Mouse (Mus musculus): ENCODE results near the gene Utp15. TPM values are rescaled to one million over a fixed set of nuclear protein-coding genes. Genes with fewer than 3 reads are reported as not detected.

The Utp15 gene
- polyA plus RNA-seq (2012; rRNA removed), result 23.5 and 24.1 TPM in 2 replicates

GRCm38 (mm10) chr13:98262636-98263457 is at the start of gene Utp15, which contains the start of gene Ankra2:
Utp15 (minus strand) TSS chr13:98263041.
Ankra2 (plus strand) TSS chr13:98263074.

GRCm38 (mm10) chr13:98279686-98280085 is 16.8 kb upstream of the Utp15 start, which contains the start of gene Gm21976:
Gm21976 (plus strand) TSS chr13:98279887.

GRCm38 (mm10) chr13:98205771-98206545 is 56.9 kb downstream of the Utp15 start, which contains the start of gene Arhgef28:
Arhgef28 (minus strand) TSS chr13:98206439.

Other genes starting within 250 kb of the Utp15 start
- 16.5 and 17.7 TPM in 2 replicates for gene Arhgef28, start 56.6 kb downstream of the Utp15 start, polyA plus RNA-seq (2012; rRNA removed)
- 117 and 126 TPM in 2 replicates for gene Ankra2, start within 50 bp of the Utp15 start, polyA plus RNA-seq (2012; rRNA removed)
- not detected in 2 replicates for gene Gm21976, start 16.8 kb upstream of the Utp15 start, polyA plus RNA-seq (2012; rRNA removed)
- 679 and 729 TPM in 2 replicates for gene Btf3, start 54.0 kb upstream of the Utp15 start, polyA plus RNA-seq (2012; rRNA removed)
- 1.8 and 1.9 TPM in 2 replicates for gene Foxd1, start 91.2 kb upstream of the Utp15 start, polyA plus RNA-seq (2012; rRNA removed)
- gene Gm10320, start 229.0 kb upstream of the Utp15 start, polyA plus RNA-seq (2012; rRNA removed), result 0.45 and 0.90 TPM in 2 replicates